Mouse (Mus musculus): ENCODE results near the gene Thoc7.
"Not testable (repeated sequence)": the region's sequence is repeated elsewhere in the genome, so short reads cannot be mapped to it uniquely, and the experiment has no call there.

Thoc7 gene

GRCm38 (mm10) chr14:13961401-13962112, at the start of gene Thoc7, which contains the start of gene Atxn7:
Thoc7 (minus strand) TSS chr14:13961852.
Atxn7 (plus strand) TSS chr14:13961440.
- peak; percentile 66 to 71 for DNase-seq

DNA sequence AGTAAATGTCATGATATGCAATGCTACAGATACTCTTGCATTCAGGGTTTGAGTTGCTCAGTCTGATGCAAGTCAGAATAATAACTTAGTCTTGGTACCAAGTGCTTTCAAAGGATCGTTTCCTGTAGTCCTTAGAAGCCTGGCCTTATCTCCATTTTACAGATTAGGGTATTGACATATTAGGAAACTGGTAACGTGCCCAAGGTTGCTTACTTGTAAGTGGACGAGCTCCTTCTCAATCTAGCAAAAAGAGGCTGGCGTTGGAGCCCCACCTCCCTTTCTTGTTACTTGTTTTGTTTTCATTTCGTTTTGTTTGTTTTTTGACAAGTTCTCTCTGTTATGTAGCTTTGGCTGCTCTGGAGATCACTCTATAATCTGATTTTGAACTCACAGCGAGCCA, 48.1 kb upstream of the Thoc7 start:
- DNase-seq, result no peak

- DNase-seq, result no peak
Measured at GRCm38 (mm10) chr14:14002771-14003170, 41.1 kb upstream of the Thoc7 start.

- DNase-seq, result no peak
Measured at GRCm38 (mm10) chr14:13995206-13996097, 33.8 kb upstream of the Thoc7 start.

- DNase-seq, result no peak
Measured at GRCm38 (mm10) chr14:13990741-13991140, 29.1 kb upstream of the Thoc7 start.

GRCm38 (mm10) chr14:13988397-13988796, 26.7 kb upstream of the Thoc7 start:
- DNase-seq, result no peak

DNA sequence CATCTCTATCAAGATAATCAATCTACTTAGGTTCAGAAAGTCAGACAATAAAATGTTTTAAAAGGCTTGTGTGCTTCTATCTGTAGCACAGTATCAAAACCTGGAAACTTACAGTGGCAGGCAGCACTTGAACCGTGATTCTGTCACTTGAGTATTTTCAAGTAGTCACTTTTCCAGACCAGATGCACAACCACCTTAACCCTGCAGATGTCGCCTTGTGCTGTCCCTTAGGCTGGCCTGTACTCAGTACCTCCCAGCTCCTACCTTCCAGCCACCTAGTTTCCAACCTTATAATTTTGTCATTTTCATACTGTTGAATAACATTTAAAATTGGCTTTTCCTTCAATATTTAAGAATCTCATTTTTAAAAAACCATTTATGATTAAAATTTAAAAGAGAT, 20.5 kb upstream of the Thoc7 start:
- no peak for DNase-seq

- no peak for DNase-seq
Measured at GRCm38 (mm10) chr14:13981286-13981685, 19.6 kb upstream of the Thoc7 start.

DNA sequence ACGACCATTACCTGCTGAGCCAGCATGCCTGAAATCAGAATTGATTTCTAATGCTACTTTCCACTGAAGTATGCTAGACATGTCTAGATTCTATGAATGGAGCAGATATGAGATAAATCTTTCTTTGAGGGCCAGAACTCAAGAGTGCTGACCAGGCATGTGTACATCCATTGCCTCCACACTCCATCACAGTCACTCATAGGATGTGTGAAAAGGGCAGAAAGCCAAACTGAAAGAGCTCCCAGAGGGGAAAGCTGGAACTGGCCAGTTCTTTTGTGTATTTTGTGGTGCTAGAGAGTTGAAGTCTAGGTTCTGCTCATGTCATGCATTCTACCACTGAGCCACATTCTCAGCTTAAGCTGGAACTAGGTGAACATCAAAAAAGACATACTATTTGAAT, 15.8 kb upstream of the Thoc7 start:
- no peak for DNase-seq

DNA sequence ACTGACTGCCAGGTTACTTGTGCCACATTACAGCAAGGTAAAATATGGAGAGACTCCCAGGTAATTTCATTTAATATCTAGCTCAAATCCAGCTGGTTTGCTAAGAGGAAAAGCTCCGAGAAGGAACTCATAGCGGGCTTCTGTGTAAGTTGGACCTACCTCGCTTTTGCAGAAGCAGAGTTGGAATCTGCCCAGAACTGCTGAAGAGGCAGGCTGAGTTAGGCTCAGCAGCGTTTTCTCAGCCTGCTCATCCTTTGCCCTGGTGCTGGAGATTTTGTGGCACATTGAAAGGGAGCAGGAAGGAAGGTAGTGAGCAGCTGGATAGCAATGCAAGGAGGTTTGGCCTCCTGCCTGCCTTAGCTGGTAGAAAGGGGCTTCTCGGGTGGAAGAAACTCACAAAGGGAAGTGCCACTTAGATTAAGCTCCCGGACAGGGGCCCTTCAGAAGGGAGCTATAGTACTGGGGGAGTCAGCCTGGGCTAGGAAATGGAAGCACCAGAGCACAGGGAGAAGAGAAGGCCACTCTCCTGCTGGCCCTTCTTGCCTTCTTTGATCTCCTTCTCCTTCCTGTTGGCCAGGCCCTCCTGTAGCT, 10.1 kb upstream of the Thoc7 start:
- peak in 1 of 2 experiments; percentile 24 for DNase-seq

DNA sequence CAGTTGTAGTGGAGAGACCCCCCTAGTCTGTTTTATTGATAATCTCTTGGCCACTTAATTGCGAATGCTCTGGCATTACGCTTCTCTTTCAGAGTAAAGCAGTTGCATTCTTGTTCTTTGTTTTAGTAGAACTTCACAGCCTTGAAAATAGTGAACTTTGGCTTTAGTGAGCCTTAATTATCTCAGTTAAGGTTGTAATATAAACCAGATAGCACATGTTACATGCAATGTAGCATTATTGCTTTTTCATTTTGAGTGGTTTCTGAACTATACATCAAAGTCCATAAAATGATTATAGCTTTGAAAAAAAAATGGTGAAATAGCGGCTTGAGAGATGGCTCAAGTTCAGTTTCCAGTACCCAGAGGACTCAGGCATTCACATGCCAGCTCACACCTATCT, 8.9 kb upstream of the Thoc7 start:
- no peak for DNase-seq

DNA sequence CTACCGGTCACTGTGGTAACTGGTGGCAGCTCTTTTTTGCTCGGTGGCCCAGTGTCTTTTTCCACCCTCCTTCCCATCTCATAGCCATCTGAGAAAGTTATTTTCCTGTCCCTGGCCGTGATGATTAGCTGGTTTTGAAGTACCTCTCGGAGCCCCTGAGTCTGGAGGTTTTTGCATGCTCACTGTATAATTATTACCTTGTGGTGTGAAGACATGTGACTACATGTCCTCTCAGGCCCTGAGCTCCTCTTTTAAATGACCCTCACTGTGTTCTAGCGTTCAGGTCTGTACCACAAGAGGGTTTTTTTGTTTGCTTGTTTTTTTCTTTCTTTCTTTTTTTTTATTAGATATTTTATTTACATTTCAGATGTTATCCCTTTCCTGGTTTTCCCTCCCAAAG, 6.8 kb upstream of the Thoc7 start:
- no peak for DNase-seq

- no peak for DNase-seq
Measured at GRCm38 (mm10) chr14:13967607-13968006, 6.0 kb upstream of the Thoc7 start.

DNA sequence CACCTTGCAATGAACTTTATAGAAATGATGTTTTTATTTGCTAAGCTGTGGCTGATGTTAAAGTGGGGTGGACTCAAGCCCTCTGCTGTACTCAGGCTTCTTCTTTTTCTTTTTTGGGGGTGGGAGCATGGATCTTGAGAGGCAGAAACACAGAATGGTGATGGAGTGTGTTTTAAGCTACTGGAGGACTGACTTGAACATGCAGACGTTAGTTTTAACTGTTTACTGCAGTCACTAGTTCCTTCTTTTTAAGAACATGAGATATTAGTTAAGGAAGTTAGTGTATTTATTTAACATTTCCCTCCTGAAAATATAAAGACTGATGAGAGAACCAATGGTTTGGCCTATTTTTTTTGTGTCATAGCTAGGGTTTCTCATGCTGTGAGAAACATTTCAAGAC, 1.9 kb upstream of the Thoc7 start:
- no peak for DNase-seq

GRCm38 (mm10) chr14:13962476-13962875, 824 bp upstream of the Thoc7 start:
- no peak for DNase-seq

GRCm38 (mm10) chr14:13960482-13961325, 948 bp downstream of the Thoc7 start:
- DNase-seq, result peak; percentile 85 to 87

GRCm38 (mm10) chr14:13960079-13960478, 1.6 kb downstream of the Thoc7 start:
- DNase-seq, result peak; percentile 64 to 66

DNA sequence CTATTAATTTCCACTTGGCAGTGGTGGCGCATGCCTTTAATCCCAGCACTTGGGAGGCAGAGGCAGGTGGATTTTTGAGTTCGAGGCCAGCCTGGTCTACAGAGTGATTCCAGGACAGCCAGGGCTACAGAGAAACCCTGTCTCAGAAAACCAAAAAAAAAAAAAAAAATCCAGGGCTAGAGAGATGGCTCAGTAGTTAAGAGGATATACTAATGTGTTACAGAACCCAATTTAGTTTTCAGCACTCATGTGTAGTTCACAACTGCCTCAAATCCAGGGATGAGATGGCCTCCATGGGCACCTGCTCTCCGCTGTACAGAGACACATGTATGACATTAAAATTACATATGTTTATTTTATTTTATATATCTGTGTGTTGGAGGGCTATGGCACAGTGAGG, 9.5 kb downstream of the Thoc7 start:
- not testable (repeated sequence) for DNase-seq

- DNase-seq, result peak; percentile 53 to 56
Measured at GRCm38 (mm10) chr14:13950401-13950800, 11.3 kb downstream of the Thoc7 start.

DNA sequence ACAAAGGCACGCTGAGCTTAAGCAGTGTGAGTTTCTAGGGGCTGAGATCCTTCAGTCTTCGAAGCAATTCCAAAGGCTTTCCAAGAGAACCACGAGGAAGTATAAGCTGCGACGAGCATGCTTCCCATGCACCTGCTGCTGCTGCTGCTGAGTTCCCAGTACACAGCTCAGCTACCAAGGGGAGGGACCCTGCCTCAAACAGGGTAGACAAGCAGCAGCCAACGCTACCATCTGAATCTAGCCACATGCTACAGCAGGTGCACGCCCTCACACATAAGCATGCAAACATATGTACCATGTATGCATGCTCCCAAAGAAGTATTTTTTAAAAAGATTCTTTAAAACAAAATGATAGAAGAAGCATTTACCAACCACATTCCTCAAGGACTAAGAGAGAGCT, 13.3 kb downstream of the Thoc7 start:
- DNase-seq, result no peak

DNA sequence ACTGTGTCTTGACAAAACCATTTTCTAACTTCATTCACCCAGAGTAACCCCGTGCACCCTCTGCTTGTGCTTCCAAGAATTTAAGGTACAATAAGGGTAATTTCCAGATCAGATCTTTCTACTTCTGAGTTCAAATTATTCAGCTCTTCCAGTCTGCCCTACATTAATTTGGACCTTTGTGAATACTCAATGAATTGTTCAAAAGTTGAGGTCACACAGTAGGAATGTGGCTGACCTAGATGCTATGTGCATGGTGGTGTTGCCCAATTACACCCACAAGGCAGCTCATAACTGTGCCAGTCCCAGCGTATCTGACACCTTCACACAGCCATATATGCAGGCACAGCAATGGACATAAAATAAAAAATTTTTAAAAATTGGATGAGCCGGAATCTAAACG, 17.0 kb downstream of the Thoc7 start:
- DNase-seq, result no peak

GRCm38 (mm10) chr14:13934052-13934371, 27.6 kb downstream of the Thoc7 start:
- DNase-seq, result no peak

All from cerebellum, postnatal 10 days (tissue).